Mouse (Mus musculus) myocyte (in vitro differentiated cells): ENCODE data around the gene Npm1.

Source experiments
- E2F4 ChIP-seq: IDR thresholded peaks from one replicate; pipeline ENCODE4 v1.6.1; 2011; ENCODE audit warnings: mild to moderate bottlenecking, control low read depth, moderate library complexity; ENCODE audit not compliant: insufficient read depth
- MAX ChIP-seq: IDR thresholded peaks from one replicate; pipeline ENCODE4 v1.6.1; 2011; ENCODE audit warnings: low read depth, mild to moderate bottlenecking, control low read depth
- POLR2A ChIP-seq: IDR thresholded peaks from one replicate; pipeline ENCODE4 v1.6.1; 2011; ENCODE audit warnings: low read depth, mild to moderate bottlenecking, control low read depth, moderate library complexity; ENCODE audit not compliant: insufficient read length
- TCF12 ChIP-seq: IDR thresholded peaks from one replicate; pipeline ENCODE4 v1.6.1; 2011; ENCODE audit warnings: mild to moderate bottlenecking, control low read depth; ENCODE audit not compliant: poor library complexity, insufficient read depth, severe bottlenecking
- USF1 ChIP-seq: IDR thresholded peaks from one replicate; pipeline ENCODE4 v1.6.1; 2011; ENCODE audit warnings: low read depth, mild to moderate bottlenecking, control low read depth, moderate library complexity

DNA sequence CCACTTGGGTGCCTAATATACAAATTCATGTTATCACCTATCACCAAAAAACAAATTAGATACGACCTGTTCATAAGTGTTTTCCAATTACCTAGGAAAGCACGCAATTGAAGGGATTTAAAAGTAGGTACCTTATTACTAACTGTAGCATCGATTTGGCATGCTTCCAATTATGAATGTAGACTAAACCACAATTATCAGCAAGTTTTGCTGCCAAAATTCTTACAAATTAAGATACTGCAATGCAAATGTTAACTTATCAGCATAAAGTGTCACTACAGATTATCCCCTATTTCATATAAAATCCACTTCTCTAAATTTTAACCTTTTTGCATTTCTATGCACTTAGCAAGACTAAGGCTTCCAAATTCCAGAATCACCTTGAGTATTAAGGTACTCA, 8.5 kb downstream of the Npm1 start:
- TF ChIP-seq E2F4 (no peak), MAX (no peak), POLR2A (no peak), TCF12 (no peak), USF1 (no peak)
